Mouse (Mus musculus): ENCODE measurements at regions not wholly inside any gene's neighbourhood (a gene's known extent, or its start where the extent isn't known, plus 50 kb on each side); places are given as distances from the start of the nearest gene placed in this dataset.

DNA sequence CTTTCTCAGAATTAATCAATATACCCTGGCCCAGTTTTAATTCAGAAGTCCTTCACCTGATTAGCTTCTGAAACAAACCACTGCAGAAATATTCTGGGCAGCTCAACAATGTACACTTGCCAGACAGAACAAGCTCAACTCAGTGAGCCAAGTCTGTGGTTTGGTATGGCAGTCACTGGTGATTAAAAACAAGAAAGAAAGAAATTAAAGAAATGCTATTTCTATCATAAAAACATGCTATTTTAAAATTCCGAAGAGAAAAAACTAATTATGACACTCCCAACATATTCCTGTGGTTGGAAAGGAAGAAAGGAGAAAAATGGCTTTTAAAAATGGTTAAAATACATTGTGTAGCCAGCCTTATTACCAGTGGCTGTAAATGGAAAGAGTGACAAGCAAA lies 332.1 kb upstream of the Rasgrp1 start:
- Histone ChIP-seq H3K27me3 (ENCODE audit: control insufficient read depth, insufficient read depth, low read length, poor library complexity, severe bottlenecking) (no peaks in the 10 kb centered on the region), H3K36me3 (ENCODE audit: control insufficient read depth, insufficient read depth, low read length, poor library complexity, severe bottlenecking) (no peaks in the 10 kb centered on the region)
- DNase-seq (ENCODE audit: low read depth, low spot score) = no peak

- H3K27me3 ChIP-seq (ENCODE audit: control insufficient read depth, insufficient read depth, low read length, poor library complexity, severe bottlenecking) = no peaks in the 10 kb centered on the region
- H3K36me3 ChIP-seq (ENCODE audit: control insufficient read depth, insufficient read depth, low read length, poor library complexity, severe bottlenecking) = no peaks in the 10 kb centered on the region
- no peak for DNase-seq (ENCODE audit: low read depth, low spot score)
Measured at GRCm38 (mm10) chr2:117678650-117679049, 335.8 kb upstream of the Rasgrp1 start.

DNA sequence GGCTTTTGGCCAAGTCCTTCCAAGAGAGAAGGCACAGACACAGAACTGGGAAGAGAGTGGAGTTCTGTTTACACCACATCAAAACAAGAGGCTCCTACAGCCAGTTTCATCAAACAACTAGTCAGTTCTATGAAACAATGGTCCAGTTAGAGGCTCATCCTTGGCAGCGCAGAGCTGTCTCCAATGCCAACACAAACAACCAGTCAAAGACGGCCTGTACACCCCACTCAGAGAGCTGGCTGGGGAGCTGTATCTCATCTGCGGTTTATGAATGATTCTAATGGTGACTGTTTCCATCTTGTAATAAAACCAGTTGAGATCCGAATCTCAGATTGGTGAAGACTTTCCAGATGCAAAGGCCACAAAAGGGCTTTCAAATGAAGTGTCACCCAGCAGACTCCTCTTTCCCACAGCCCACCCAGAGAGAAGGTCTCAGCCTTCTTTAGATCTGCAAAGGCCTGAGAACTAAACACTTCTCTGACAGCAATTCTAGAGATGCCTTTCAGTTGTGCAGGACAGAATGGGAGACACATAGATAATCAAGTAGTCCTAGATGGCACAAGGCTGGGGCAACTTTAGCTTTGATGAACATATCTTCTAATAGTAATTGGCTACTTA lies 343.1 kb upstream of the Rasgrp1 start:
- DNase-seq (ENCODE audit: low read depth, low spot score) = no peak
- no peaks in the 10 kb centered on the region for H3K27me3 ChIP-seq (ENCODE audit: control insufficient read depth, insufficient read depth, low read length, poor library complexity, severe bottlenecking)
- H3K36me3 ChIP-seq (ENCODE audit: control insufficient read depth, insufficient read depth, low read length, poor library complexity, severe bottlenecking) = no peaks in the 10 kb centered on the region

DNA sequence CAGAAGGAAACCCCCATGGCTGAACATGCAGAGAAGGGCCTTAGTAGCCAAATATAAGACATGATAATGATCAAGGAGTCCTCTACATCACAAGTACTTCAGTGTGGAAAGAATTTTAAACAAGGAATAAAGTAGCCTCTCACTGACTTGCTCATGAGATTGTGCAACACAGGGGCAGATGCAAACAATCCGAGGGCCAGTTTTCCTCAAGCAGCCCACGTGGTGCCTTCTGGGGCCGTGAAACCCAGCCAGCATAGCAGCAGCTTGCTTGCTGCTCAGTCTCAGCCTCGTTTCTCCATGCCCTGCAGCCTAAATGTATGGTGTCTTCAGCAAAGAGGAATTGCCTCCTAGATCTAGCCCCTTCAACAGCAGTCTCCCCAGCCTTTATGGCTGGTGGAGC lies 350.7 kb upstream of the Rasgrp1 start:
- DNase-seq (ENCODE audit: low read depth, low spot score) = no peak
- Histone ChIP-seq H3K36me3 (ENCODE audit: control insufficient read depth, insufficient read depth, low read length, poor library complexity, severe bottlenecking) (no peaks in the 10 kb centered on the region), H3K27me3 (ENCODE audit: control insufficient read depth, insufficient read depth, low read length, poor library complexity, severe bottlenecking) (no peaks in the 10 kb centered on the region)

DNA sequence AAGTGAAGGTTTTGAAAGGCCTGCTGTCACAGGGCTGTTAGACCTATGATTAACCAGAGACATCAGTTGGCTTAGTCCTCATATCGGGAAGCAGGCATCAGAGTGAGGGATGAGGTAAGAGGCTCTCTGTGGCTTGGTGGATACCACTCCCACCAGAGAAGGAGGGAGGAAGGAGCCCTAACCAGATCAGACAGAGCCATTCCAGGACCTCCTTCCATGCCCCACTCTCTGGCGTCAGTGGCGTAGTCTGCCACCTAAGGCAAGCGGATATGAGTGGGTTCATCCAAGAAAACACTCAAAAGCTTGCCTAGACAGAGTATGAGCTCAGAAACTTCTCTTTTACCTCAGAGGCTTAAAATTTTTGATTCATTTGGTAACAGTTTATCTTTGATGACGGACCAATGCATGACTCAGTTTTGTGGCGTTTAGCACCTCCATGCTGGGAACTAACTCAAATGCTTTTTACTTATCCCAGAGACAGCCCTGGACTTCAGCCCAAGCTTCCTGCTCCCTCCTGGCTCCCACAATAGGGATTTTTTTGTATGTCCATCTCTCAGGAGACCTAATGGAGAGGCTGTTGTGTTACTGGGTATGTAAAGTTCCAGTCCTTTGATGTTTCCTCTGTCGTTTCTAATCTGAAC lies 367.5 kb upstream of the Rasgrp1 start:
- Histone ChIP-seq H3K27me3 (ENCODE audit: control insufficient read depth, insufficient read depth, low read length, poor library complexity, severe bottlenecking) (no peaks in the 10 kb centered on the region), H3K36me3 (ENCODE audit: control insufficient read depth, insufficient read depth, low read length, poor library complexity, severe bottlenecking) (no peaks in the 10 kb centered on the region)
- no peak for DNase-seq (ENCODE audit: low read depth, low spot score)

DNA sequence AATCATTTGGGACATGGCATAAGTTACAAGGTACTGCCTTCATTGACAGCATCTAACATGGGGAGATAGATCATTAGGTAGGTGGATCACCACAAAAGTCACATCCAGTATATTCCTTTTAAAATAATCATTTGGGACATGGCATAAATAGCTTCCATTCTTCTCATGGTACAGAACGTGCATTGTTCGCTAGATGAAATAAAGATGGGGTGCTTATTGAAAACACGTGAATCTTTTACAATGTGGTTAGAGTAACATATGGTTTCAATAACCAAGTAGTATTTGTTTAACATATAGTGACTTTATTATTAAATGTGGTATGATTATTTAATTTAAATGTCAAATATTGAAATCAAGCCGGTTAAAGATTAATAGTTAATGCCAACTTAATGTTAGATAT lies 381.3 kb upstream of the Rasgrp1 start:
- no peak for DNase-seq (ENCODE audit: low read depth, low spot score)
- no peaks in the 10 kb centered on the region for H3K36me3 ChIP-seq (ENCODE audit: control insufficient read depth, insufficient read depth, low read length, poor library complexity, severe bottlenecking)
- no peaks in the 10 kb centered on the region for H3K27me3 ChIP-seq (ENCODE audit: control insufficient read depth, insufficient read depth, low read length, poor library complexity, severe bottlenecking)

DNA sequence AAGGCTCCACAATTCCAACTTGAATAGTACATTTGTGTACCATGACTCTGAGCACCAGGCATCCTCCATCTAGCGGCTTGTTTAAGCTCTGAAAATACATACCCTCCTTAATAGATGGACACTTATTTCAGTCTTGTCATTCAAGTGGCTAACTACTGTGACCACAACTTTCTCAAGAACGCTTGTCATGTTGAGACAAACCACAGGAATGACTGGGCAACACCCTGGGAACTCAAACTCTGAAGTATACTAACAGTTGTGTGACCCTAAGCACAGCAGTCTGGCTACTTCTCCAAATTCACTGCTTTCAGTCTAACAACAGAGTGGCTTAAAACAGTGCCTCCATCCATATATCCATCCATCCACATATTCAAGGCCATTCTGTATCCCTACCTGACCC lies 380.4 kb upstream of the Thbs1 start:
- Histone ChIP-seq H3K36me3 (ENCODE audit: control insufficient read depth, insufficient read depth, low read length, poor library complexity, severe bottlenecking) (no peaks in the 10 kb centered on the region), H3K27me3 (ENCODE audit: control insufficient read depth, insufficient read depth, low read length, poor library complexity, severe bottlenecking) (no peaks in the 10 kb centered on the region)
- no peak for DNase-seq (ENCODE audit: low read depth, low spot score)

GRCm38 (mm10) chr2:117742413-117742812 lies 369.3 kb upstream of the Thbs1 start:
- no peak for DNase-seq (ENCODE audit: low read depth, low spot score)
- H3K36me3 ChIP-seq (ENCODE audit: control insufficient read depth, insufficient read depth, low read length, poor library complexity, severe bottlenecking) = no peaks in the 10 kb centered on the region
- no peaks in the 10 kb centered on the region for H3K27me3 ChIP-seq (ENCODE audit: control insufficient read depth, insufficient read depth, low read length, poor library complexity, severe bottlenecking)

DNA sequence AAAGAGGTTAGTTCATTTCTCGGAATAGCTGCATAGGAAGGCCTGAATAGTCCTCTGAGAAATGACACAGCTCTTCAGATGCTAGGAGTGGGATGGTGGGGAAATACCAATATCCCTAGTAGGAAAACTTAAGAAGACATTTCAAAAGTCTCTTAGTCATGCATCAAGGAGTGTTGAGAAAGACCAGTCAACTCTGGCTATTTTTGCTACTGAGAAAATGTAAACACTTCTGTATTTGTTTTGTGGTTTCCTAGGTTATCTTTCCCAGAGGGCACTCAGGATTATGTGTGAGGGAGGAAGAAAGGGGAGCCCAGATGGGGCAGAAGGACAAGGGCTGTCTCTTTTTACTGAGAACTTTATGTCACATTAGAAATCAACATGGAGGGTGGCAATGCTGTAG lies 367.8 kb upstream of the Thbs1 start:
- Histone ChIP-seq H3K27me3 (ENCODE audit: control insufficient read depth, insufficient read depth, low read length, poor library complexity, severe bottlenecking) (no peaks in the 10 kb centered on the region), H3K36me3 (ENCODE audit: control insufficient read depth, insufficient read depth, low read length, poor library complexity, severe bottlenecking) (no peaks in the 10 kb centered on the region)
- no peak for DNase-seq (ENCODE audit: low read depth, low spot score)

- H3K36me3 ChIP-seq (ENCODE audit: control insufficient read depth, insufficient read depth, low read length, poor library complexity, severe bottlenecking) = no peaks in the 10 kb centered on the region
- DNase-seq (ENCODE audit: low read depth, low spot score) = no peak
- H3K27me3 ChIP-seq (ENCODE audit: control insufficient read depth, insufficient read depth, low read length, poor library complexity, severe bottlenecking) = no peaks in the 10 kb centered on the region
Measured at GRCm38 (mm10) chr2:117745767-117746166, 365.9 kb upstream of the Thbs1 start.

GRCm38 (mm10) chr2:117747136-117747535 lies 364.5 kb upstream of the Thbs1 start:
- Histone ChIP-seq H3K27me3 (ENCODE audit: control insufficient read depth, insufficient read depth, low read length, poor library complexity, severe bottlenecking) (no peaks in the 10 kb centered on the region), H3K36me3 (ENCODE audit: control insufficient read depth, insufficient read depth, low read length, poor library complexity, severe bottlenecking) (no peaks in the 10 kb centered on the region)
- no peak for DNase-seq (ENCODE audit: low read depth, low spot score)

DNA sequence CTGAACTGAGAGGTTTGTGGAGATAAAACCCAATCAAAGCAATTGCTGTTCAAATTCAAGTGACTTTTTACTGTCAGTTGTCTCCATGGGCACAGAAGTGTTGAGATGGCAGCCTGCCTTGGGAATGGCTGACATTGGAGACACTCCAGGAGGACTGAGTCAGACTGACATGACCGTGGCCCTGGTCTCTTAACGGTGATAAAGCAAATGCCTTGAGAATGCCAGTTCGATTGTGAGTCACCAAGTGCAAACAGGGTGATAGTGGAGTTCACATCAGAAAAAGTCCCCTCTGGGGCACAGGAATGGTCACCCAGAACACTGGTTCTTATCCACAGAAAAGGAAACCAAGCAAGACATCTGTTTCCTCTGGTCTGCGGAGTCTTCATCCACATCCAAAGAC lies 362.8 kb upstream of the Thbs1 start:
- no peaks in the 10 kb centered on the region for H3K36me3 ChIP-seq (ENCODE audit: control insufficient read depth, insufficient read depth, low read length, poor library complexity, severe bottlenecking)
- no peak for DNase-seq (ENCODE audit: low read depth, low spot score)
- no peaks in the 10 kb centered on the region for H3K27me3 ChIP-seq (ENCODE audit: control insufficient read depth, insufficient read depth, low read length, poor library complexity, severe bottlenecking)

- no peak for DNase-seq (ENCODE audit: low read depth, low spot score)
- Histone ChIP-seq H3K27me3 (ENCODE audit: control insufficient read depth, insufficient read depth, low read length, poor library complexity, severe bottlenecking) (no peaks in the 10 kb centered on the region), H3K36me3 (ENCODE audit: control insufficient read depth, insufficient read depth, low read length, poor library complexity, severe bottlenecking) (no peaks in the 10 kb centered on the region)
Measured at GRCm38 (mm10) chr2:117759491-117760013, 352.1 kb upstream of the Thbs1 start.

GRCm38 (mm10) chr2:117763631-117764030 lies 348.0 kb upstream of the Thbs1 start:
- Histone ChIP-seq H3K27me3 (ENCODE audit: control insufficient read depth, insufficient read depth, low read length, poor library complexity, severe bottlenecking) (no peaks in the 10 kb centered on the region), H3K36me3 (ENCODE audit: control insufficient read depth, insufficient read depth, low read length, poor library complexity, severe bottlenecking) (no peaks in the 10 kb centered on the region)
- no peak for DNase-seq (ENCODE audit: low read depth, low spot score)

DNA sequence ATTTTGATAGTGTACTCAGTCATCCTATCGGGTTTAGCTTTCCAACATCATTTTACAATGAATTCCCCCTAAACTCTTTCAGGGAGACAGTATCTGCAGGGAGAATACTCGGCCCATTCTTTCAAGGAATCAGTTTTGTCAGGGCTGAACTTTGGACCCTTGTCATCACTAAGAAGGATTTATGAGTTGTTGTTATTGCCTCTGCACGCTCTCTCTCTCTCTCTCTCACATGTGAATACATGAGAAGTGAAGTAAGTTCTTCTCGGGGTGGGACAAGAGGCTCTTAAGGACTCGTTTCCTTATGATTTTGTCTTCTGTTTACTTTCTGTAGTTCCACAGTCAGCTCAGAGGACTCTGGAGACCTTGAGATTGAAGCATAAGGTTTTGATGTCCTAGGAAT lies 346.1 kb upstream of the Thbs1 start:
- no peaks in the 10 kb centered on the region for H3K36me3 ChIP-seq (ENCODE audit: control insufficient read depth, insufficient read depth, low read length, poor library complexity, severe bottlenecking)
- no peaks in the 10 kb centered on the region for H3K27me3 ChIP-seq (ENCODE audit: control insufficient read depth, insufficient read depth, low read length, poor library complexity, severe bottlenecking)
- DNase-seq (ENCODE audit: low read depth, low spot score) = no peak

- Histone ChIP-seq H3K27me3 (ENCODE audit: control insufficient read depth, insufficient read depth, low read length, poor library complexity, severe bottlenecking) (no peaks in the 10 kb centered on the region), H3K36me3 (ENCODE audit: control insufficient read depth, insufficient read depth, low read length, poor library complexity, severe bottlenecking) (no peaks in the 10 kb centered on the region)
- DNase-seq (ENCODE audit: low read depth, low spot score) = no peak
Measured at GRCm38 (mm10) chr2:117766450-117766849, 345.2 kb upstream of the Thbs1 start.

All from splenic B cell, adult 2 months (primary cell).